Mouse (Mus musculus): ENCODE data around the gene Secisbp2l. TPM values are rescaled to one million over a fixed set of nuclear protein-coding genes. Genes with fewer than 3 reads are reported as not detected.

Secisbp2l gene
- polyA plus RNA-seq, 1 experiment from 2014 or later: 5.7 TPM

DNA sequence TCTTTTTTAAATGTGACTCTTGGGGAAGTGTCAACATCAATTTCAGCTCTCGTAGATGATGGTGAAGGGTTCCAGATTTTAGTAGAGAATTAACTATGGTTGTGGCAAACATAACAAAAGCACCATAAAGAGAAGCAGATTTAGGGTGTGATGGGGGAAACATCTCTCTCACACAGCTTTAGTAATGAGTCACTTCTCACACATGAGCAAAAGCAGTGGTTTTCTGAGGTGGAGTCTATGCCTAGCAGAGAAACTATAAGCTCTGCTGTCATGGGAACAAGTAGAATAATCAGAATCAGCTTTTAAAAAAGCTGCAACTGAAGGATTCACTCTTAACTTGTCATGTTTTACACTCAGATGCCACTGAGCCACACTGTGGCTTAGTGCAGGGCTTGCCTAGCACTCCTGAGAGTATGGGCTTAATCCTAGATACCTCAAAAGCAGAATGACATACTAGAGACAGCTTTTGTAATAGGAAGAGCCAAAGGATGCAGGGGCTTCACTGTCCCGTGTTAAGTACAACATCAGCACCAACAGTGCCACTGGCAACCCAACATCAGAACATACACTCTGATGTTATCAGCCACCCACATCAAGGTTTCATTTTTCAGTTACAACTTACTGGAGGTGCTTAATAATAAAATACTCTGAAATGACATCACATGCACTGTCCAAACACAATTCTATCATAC, 47.2 kb downstream of the Secisbp2l start:
- Histone ChIP-seq H3K36me3 (replicated peaks; ENCODE audit: insufficient read depth, low read length) (peaks cover 21% of the 10 kb centered on the region), H3K27me3 (ENCODE audit: insufficient read depth, low read length) (no peaks in the 10 kb centered on the region), H3K9me3 (ENCODE audit: low read length) (no peaks in the 10 kb centered on the region), H3K4me2 (ENCODE audit: low read depth, low read length) (no peak overlapping the region), H3K4me1 (ENCODE audit: insufficient read depth) (peaks cover 6% of the 10 kb centered on the region), H3K27ac (ENCODE audit: low read depth) (no peak overlapping the region), H3K9ac (replicated peaks) (no peak overlapping the region), H3K4me3 (ENCODE audit: low read depth, low read length) (no peak overlapping the region)
- ATAC-seq (no peak), DNase-seq (no peak)
- 50% methylated on average over 2 of the region's 2 CpGs for WGBS (ENCODE audit: insufficient replicate concordance)
- TF ChIP-seq CTCF (IDR thresholded peaks at IDR 0.05; ENCODE audit: low read depth) (no peak), EP300 (IDR thresholded peaks at IDR 0.05; ENCODE audit: low read depth) (no peak)

DNA sequence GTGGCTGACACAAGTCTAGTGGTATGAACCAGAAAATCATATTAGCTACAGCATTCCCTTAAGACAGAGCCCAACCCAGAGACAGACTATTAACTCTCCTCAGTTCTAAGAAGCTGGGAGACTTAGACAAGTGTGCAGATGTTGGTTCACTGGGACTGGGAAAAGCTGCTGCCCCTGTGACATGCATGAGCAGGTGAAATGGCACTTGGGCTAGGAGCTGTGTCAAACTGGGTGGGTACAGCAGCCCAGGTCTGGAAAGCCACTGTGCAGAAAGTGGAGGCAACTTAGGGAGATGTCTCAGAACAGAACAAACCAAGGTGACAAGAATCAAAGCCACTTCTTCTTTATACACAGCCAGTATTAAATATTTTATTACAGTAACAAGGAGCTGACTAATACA, 47.9 kb downstream of the Secisbp2l start:
- peaks cover 16% of the 10 kb centered on the region; the same call in 1 of the 2 replicates for H3K36me3 ChIP-seq (replicated peaks; ENCODE audit: insufficient read depth, low read length)
- ATAC-seq (no peak), DNase-seq (no peak)
- H3K27ac ChIP-seq (ENCODE audit: low read depth): no peak overlapping the region
- peaks cover 6% of the 10 kb centered on the region for H3K4me1 ChIP-seq (ENCODE audit: insufficient read depth)
- H3K4me2 ChIP-seq (ENCODE audit: low read depth, low read length): no peak overlapping the region
- TF ChIP-seq CTCF (IDR thresholded peaks at IDR 0.05; ENCODE audit: low read depth): no peak
- no peak for TF ChIP-seq EP300 (IDR thresholded peaks at IDR 0.05; ENCODE audit: low read depth)
- no peak overlapping the region for H3K9ac ChIP-seq (replicated peaks)
- no peaks in the 10 kb centered on the region for H3K27me3 ChIP-seq (ENCODE audit: insufficient read depth, low read length)
- no peak overlapping the region for H3K4me3 ChIP-seq (ENCODE audit: low read depth, low read length)
- no peaks in the 10 kb centered on the region for H3K9me3 ChIP-seq (ENCODE audit: low read length)

DNA sequence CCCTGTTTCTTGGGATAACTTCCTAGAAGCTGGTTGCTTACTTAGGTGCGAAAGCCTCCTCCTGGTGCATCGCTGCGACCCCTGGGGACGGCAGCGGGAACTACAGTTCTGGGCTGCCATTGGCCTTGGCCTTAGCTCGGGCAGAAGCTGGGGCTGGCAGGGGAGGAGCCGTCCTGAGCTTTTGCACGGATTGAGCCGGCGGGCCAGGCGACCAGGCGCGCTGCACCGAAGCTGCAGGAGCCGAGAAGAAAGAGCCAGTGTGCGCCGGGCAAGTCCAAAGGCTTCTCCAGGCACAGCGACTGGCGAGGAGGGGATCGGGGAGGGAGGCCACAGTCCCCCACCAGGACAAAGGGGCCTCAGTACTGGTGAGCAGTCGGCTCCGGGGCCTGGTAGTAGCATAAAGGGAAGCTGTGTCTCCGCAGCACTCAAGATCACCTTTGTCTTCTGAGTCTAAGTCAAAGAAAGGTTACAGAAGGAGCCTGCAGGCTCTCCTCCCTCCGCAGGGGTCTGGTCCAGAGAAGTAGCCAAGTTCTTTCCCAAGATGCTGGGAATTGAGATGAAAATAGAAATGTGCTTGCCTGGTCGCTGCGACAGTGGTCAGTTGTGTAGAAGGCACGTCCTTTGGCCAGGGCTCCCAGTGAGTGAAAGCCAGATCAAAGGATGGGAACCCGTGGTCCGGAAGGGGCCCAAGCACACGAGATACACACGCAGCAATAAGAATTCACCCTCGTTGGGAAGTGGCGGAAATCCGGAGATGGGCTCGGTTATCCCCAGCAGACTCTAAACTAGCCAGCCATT, 50.7 kb downstream of the Secisbp2l start:
- Histone ChIP-seq H3K36me3 (replicated peaks; ENCODE audit: insufficient read depth, low read length) (no peaks in the 10 kb centered on the region), H3K9me3 (ENCODE audit: low read length) (no peaks in the 10 kb centered on the region), H3K4me1 (ENCODE audit: insufficient read depth) (peaks cover 6% of the 10 kb centered on the region), H3K9ac (replicated peaks) (peak overlapping the region; percentile 60), H3K27me3 (ENCODE audit: insufficient read depth, low read length) (no peaks in the 10 kb centered on the region), H3K27ac (ENCODE audit: low read depth) (no peak overlapping the region), H3K4me3 (ENCODE audit: low read depth, low read length) (peak overlapping the region; percentile 41), H3K4me2 (ENCODE audit: low read depth, low read length) (peak overlapping the region; percentile 78)
- TF ChIP-seq CTCF (IDR thresholded peaks at IDR 0.05; ENCODE audit: low read depth) (peak; percentile 96), EP300 (IDR thresholded peaks at IDR 0.05; ENCODE audit: low read depth) (no peak)
- ATAC-seq (peak; percentile 87), DNase-seq (peak; percentile 91)
- 14% methylated on average over 35 of the region's 35 CpGs for WGBS (ENCODE audit: insufficient replicate concordance)

DNA sequence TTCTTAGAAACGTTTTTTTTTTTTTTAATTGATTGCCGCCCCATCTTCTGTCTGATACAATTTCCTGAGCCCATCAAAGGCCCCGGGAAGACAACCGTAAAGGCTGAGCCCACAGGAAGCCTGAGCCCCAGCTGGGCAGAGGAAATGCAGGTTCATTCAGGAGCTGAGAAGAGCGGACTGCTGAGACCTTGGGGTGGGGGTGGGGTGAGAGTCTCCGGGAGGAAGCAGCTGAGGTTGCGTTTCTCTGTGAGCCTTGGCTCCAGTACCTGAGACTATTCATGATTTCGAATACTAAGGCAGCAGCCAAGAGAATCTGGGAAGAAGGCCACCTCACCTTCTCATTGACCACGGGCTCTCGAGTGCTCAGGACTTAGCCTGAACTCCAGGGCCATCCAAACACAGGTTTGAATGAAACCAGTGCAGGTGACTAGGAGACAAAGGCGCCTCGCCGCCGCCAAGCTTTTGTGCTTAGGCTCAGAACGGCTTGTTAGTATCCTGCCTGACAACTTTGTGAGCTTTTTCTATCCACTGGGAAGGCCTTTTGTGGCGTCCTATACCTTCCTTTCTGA, 58.0 kb downstream of the Secisbp2l start:
- H3K27ac ChIP-seq (ENCODE audit: low read depth): no peak overlapping the region
- peaks cover 14% of the 10 kb centered on the region for H3K4me1 ChIP-seq (ENCODE audit: insufficient read depth)
- no peaks in the 10 kb centered on the region for H3K36me3 ChIP-seq (replicated peaks; ENCODE audit: insufficient read depth, low read length)
- no peak overlapping the region for H3K9ac ChIP-seq (replicated peaks)
- TF ChIP-seq EP300 (IDR thresholded peaks at IDR 0.05; ENCODE audit: low read depth): no peak
- no peak for TF ChIP-seq CTCF (IDR thresholded peaks at IDR 0.05; ENCODE audit: low read depth)
- peak overlapping the region; percentile 42; the same call in 1 of the 2 replicates for H3K4me3 ChIP-seq (ENCODE audit: low read depth, low read length)
- no peaks in the 10 kb centered on the region for H3K9me3 ChIP-seq (ENCODE audit: low read length)
- peak overlapping the region; percentile 86 for H3K4me2 ChIP-seq (ENCODE audit: low read depth, low read length)
- WGBS (ENCODE audit: insufficient replicate concordance): 4% methylated on average over 16 of the region's 16 CpGs
- DNase-seq: no peak
- peaks cover 45% of the 10 kb centered on the region for H3K27me3 ChIP-seq (ENCODE audit: insufficient read depth, low read length)
- ATAC-seq: no peak

DNA sequence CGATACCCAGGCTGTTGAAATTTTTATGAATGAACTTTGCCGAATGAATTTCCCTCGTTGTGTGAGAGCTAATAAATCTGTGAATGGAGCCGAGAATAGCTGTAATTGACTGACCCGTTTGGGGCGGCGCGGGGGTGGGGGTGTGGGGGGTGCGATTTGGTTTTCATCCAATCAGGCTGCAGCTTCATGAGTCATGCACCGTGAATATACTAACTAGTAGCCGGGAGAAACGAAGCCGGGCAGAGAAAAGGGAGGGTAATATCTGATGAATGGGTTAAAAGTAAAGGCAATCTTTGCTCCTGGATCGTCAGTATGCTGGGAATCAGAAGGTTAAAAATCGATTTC, 58.6 kb downstream of the Secisbp2l start, which contains the start of gene Shc4:
Gene Shc4 (minus strand): TSS at position 63 of the 345 bp plus-strand sequence.
- Histone ChIP-seq H3K4me1 (ENCODE audit: insufficient read depth) (peaks cover 14% of the 10 kb centered on the region), H3K27me3 (ENCODE audit: insufficient read depth, low read length) (peaks cover 47% of the 10 kb centered on the region), H3K4me3 (ENCODE audit: low read depth, low read length) (peak within 1 kb of the TSS; percentile 42), H3K27ac (ENCODE audit: low read depth) (no peak within 1 kb of the TSS), H3K36me3 (replicated peaks; ENCODE audit: insufficient read depth, low read length) (no peaks in the 10 kb centered on the region), H3K9me3 (ENCODE audit: low read length) (no peaks in the 10 kb centered on the region), H3K4me2 (ENCODE audit: low read depth, low read length) (peak within 1 kb of the TSS; percentile 86), H3K9ac (replicated peaks) (peak within 1 kb of the TSS; percentile 41; the same call in 1 of the 2 replicates)
- TF ChIP-seq CTCF (IDR thresholded peaks at IDR 0.05; ENCODE audit: low read depth): no peak
- no peak for TF ChIP-seq EP300 (IDR thresholded peaks at IDR 0.05; ENCODE audit: low read depth)
- peak; percentile 55; the same call in 1 of the 2 replicates for ATAC-seq
- WGBS (ENCODE audit: insufficient replicate concordance): 2% methylated on average over 15 of the region's 15 CpGs
- DNase-seq: peak; percentile 34
